Mouse (Mus musculus) kidney, postnatal 14 days (tissue): ENCODE data around the gene Gosr2.
A peak's percentile ranks its signal among the peaks of the same experiment; 100 is the strongest.

Experiments
- DNase-seq: peaks from one replicate; pipeline ENCODE4 v3.0.0; 2022; ENCODE audit warnings: mixed read lengths

Gosr2 gene

GRCm38 (mm10) chr11:103688271-103688979 lies 9.3 kb downstream of the Gosr2 start:
- DNase-seq = no peak

- no peak for DNase-seq
Observed at GRCm38 (mm10) chr11:103686706-103687105, 11.0 kb downstream of the Gosr2 start.

GRCm38 (mm10) chr11:103685261-103685736 lies 12.4 kb downstream of the Gosr2 start:
- no peak for DNase-seq

GRCm38 (mm10) chr11:103683667-103684334 lies 13.9 kb downstream of the Gosr2 start:
- no peak for DNase-seq

GRCm38 (mm10) chr11:103677042-103677441 lies 20.7 kb downstream of the Gosr2 start:
- peak; percentile 60 for DNase-seq

- DNase-seq = peak; percentile 68
Observed at GRCm38 (mm10) chr11:103675556-103675955, 22.1 kb downstream of the Gosr2 start.

GRCm38 (mm10) chr11:103666907-103667426 lies 30.7 kb downstream of the Gosr2 start:
- no peak for DNase-seq

- DNase-seq = no peak
Observed at GRCm38 (mm10) chr11:103666181-103666906, 31.4 kb downstream of the Gosr2 start.

- DNase-seq = no peak
Observed at GRCm38 (mm10) chr11:103665695-103666094, 32.0 kb downstream of the Gosr2 start.

- DNase-seq = no peak
Observed at GRCm38 (mm10) chr11:103663119-103663518, 34.6 kb downstream of the Gosr2 start.

GRCm38 (mm10) chr11:103662546-103662945 lies 35.2 kb downstream of the Gosr2 start:
- DNase-seq = no peak

GRCm38 (mm10) chr11:103661863-103662262 lies 35.8 kb downstream of the Gosr2 start:
- no peak for DNase-seq

GRCm38 (mm10) chr11:103658189-103658588 lies 39.5 kb downstream of the Gosr2 start:
- DNase-seq = no peak

- DNase-seq = peak; percentile 70
Observed at GRCm38 (mm10) chr11:103656520-103656919, 41.2 kb downstream of the Gosr2 start.

GRCm38 (mm10) chr11:103653359-103653965 lies 44.2 kb downstream of the Gosr2 start:
- no peak for DNase-seq

GRCm38 (mm10) chr11:103651426-103651825 lies 46.3 kb downstream of the Gosr2 start:
- no peak for DNase-seq

- no peak for DNase-seq
Observed at GRCm38 (mm10) chr11:103649983-103650493, 47.7 kb downstream of the Gosr2 start.

GRCm38 (mm10) chr11:103649301-103649982 lies 48.3 kb downstream of the Gosr2 start, which contains the start of gene Rprml:
Gene Rprml (plus strand): TSS chr11:103649570.
- no peak for DNase-seq

- DNase-seq = no peak
Observed at GRCm38 (mm10) chr11:103648656-103649055, 49.0 kb downstream of the Gosr2 start.

GRCm38 (mm10) chr11:103647921-103648620 lies 49.6 kb downstream of the Gosr2 start:
- DNase-seq = no peak

GRCm38 (mm10) chr11:103646301-103646700 lies 51.4 kb downstream of the Gosr2 start:
- no peak for DNase-seq
